Mouse (Mus musculus) ES-E14 (cell line): ENCODE measurements around the gene Fem1a.

Experiments used
- CHD2 ChIP-seq: IDR thresholded peaks from 2 replicates; pipeline ENCODE4 v1.6.1; 2014; ENCODE audit warnings: mild to moderate bottlenecking, low read depth, low read length, inconsistent platforms
- HCFC1 ChIP-seq: IDR thresholded peaks from 2 replicates; pipeline ENCODE4 v1.6.1; 2012; ENCODE audit warnings: low read length, inconsistent platforms, borderline replicate concordance; ENCODE audit not compliant: insufficient read depth
- ZC3H11A ChIP-seq: IDR thresholded peaks from 2 replicates; pipeline ENCODE4 v1.6.1; 2012; ENCODE audit warnings: low read depth, mild to moderate bottlenecking, inconsistent platforms, low read length, borderline replicate concordance

DNA sequence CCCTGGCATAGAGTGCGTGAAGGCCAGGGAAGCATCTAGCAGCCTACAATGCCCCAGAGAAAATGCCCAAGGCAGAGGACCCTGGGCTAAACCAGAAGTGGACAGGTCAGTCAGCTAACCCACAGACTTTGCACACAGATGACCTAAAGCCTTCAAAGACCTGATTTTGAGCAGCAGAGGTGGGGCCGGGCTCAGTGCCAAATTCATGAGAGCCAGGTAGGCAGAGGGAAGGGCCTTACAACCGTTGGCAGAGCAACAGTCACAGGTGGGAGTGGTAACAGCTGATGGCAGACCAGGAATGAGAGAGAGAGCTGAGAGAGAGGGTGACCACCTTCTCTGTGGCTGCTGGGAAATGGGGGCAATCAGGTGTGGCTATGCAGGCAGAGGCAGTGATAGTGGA is 16.0 kb downstream of the Fem1a start:
- TF ChIP-seq ZC3H11A (no peak), HCFC1 (no peak), CHD2 (no peak)
